Mouse (Mus musculus) spleen, adult 2 months (tissue): Measurements from ENCODE around the gene Antxr1.

Experiments
- CTCF ChIP-seq: fragments of 200-500 bp; IDR thresholded peaks from 2 replicates; pipeline ENCODE4 v1.5.1; 2011; ENCODE audit warnings: mild to moderate bottlenecking, inconsistent platforms; ENCODE audit not compliant: insufficient read depth, insufficient read length, insufficient replicate concordance; ENCODE audit errors: extremely low read depth
- POLR2A ChIP-seq: fragments of 200-500 bp; IDR thresholded peaks from 2 replicates; pipeline ENCODE4 v1.6.1; 2011; ENCODE audit warnings: low read depth, low read length, inconsistent platforms

GRCm38 (mm10) chr6:87254756-87255155, 80.9 kb downstream of the Antxr1 start:
- no peak for TF ChIP-seq CTCF
- TF ChIP-seq POLR2A = no peak
